Mouse (Mus musculus) right cerebral cortex, postnatal 36 days (tissue): ENCODE measurements around the gene Pex10.

Source experiments
- DNase-seq, 2 experiments: peaks; one replicate each; pipeline ENCODE4 v3.0.0; 2022; ENCODE audit warnings: low spot score in 2 of 2, mixed read lengths in 1 of 2

Pex10 gene

GRCm38 (mm10) chr4:155093431-155094149, 26.8 kb downstream of the Pex10 start:
- DNase-seq, result no peak

GRCm38 (mm10) chr4:155094565-155094964, 27.7 kb downstream of the Pex10 start:
- no peak for DNase-seq

GRCm38 (mm10) chr4:155095238-155095900, 28.6 kb downstream of the Pex10 start:
- DNase-seq, result peak; percentile 76 to 81

DNA sequence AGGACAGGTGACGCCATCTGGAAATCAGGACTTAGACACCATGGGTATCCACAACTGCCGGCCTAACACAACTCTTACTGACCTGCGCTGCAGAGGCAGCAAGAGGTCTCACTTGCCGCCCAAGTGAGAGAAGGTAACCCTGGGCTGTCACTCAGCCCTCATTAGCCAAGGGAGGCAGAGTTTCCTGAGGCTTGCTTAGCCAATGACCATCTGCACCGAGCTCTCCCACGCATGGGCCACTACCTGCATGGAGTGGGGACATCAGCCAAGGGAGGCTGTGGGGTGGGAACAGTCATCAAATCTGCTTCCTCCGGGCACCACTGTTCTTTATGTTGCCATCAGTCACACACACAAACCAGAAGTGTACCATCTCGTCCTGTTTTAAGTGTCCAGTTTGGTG, 29.2 kb downstream of the Pex10 start:
- DNase-seq, result no peak

DNA sequence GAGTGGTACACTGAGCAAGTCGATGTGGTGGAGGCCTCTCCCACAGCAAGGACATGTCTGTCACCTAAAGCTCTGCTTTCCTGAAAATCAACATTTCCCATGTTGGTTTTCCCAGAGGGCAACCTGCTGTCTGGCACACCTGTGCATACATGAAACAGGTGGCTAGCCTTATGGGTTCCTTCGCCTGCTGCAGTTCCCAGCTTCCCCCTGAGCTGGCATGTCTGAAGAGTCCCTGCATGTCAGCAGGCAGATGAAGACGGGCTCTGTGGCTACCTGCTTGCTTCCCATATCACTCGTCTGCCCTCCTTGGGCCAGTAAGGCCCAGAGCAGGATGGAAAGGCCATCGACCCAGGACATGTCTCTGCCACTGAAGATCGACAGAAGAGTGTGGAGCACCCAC, 30.6 kb downstream of the Pex10 start:
- DNase-seq, result no peak

- no peak for DNase-seq
Observed at GRCm38 (mm10) chr4:155098572-155098971, 31.8 kb downstream of the Pex10 start.

DNA sequence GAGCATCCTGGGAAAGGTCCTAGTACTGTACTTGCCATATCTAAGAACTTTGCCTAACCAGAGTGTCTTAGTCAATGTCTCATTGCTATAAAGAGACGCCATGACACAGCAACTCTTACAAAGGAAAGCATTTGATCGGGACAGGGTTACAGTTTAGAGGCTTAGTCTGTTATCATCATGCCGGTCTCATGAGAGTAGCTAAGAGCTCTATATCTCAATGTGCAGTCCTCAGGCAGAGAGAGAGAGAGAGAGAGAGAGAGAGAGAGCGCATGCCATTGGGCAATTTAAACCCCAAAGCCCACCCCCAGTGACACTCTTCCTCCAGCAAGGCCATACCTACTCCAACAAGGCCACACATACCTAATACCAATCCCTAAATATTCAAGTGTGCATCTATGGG, 41.1 kb downstream of the Pex10 start:
- no peak for DNase-seq

DNA sequence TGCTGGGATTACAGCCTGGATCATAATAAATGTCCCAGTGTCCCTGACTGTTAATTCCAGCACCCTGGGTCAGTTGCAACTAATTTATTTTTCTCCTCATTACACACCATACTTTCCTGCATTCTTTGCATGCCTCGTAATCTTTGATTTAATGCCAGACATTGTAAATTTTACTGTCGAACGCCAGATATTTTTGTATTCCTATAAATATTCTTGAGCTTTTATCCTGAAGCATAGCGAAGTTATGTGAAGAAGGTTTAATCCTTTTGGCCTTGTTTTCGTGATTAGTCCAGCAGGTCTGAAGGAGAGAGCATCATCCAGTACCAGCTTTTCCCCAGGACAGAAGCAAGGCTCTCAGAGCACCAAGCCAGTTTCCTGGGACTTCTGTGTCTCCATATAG, 42.7 kb downstream of the Pex10 start:
- DNase-seq, result no peak

DNA sequence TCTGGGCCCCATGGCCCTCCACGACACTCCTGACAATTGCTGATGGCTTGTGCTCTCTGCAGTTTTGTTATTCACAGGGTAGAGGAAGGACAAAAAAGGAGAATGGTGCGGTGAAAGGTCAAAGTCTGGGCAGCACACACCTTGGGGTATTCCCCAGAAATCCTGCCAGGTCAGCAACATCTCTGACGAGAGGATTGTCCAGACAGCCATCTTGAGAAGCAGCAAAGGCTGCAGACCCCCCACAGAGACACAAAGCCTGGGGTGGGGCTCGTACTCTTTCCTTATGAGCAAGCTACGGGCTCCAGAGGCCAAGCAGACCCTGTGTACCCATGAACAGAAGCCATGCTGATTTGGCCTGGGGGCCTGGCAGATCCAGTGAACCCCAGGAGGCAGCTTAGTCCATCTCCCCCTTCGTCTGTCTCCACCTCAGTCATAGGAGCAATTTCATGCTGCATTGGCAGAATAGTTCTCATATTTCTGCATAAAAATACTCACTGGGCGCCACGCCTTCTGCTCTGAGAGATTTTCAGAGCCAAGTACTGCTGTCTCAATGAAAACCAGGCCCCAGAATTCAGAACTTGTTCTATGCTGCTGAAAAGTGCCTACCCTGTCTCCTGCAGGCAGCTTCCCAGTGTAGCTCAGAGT, 47.1 kb downstream of the Pex10 start:
- peak in 1 of 2 experiments; percentile 36 for DNase-seq

GRCm38 (mm10) chr4:155116607-155117006, 49.8 kb downstream of the Pex10 start:
- no peak for DNase-seq

- DNase-seq, result no peak
Observed at GRCm38 (mm10) chr4:155117396-155117978, 50.7 kb downstream of the Pex10 start.

DNA sequence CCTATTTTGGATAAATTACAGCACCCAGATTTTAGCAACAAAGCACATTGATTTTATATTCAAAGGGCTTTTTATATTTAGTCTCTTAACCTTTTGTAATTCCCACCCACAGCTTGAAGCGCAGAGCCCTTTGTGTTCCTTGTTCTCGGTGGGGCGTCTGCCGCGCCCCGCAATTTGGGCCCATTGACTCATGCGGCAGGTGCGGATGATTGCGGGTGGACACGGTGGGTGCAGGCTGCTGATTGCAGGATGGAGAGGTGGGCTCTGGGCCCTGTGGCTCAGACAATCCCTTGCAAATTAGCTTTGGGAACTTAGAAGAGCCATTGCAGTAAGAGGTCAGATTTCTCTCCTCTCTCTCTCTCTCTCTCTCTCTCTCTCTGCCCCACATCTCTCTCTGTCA, 51.5 kb downstream of the Pex10 start:
- no peak for DNase-seq

- no peak for DNase-seq
Observed at GRCm38 (mm10) chr4:155120038-155120437, 53.2 kb downstream of the Pex10 start.

DNA sequence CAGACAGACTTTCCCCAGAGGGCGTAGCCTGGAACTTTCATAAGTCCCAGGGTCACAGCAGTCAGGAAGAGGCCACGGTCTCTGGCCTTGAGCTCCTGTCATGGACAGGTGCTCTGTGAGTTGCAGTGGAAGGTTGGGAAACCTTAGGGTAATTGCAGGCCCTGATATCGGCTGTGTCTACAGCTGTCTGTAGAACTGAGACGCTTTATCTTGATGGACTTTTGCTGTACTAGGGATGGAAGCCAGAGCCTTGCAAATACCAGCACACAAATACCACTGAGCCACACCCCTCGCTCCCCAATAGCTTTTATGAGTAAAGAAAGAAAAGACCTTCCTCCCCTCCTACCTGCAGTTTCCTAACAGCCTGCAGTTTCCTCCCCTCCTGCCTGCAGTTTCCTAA, 53.8 kb downstream of the Pex10 start:
- no peak for DNase-seq

GRCm38 (mm10) chr4:155121222-155121621, 54.4 kb downstream of the Pex10 start:
- DNase-seq, result no peak
